Mouse (Mus musculus): ENCODE measurements around the gene Rab29.

- TF ChIP-seq HCFC1 (IDR thresholded peaks at IDR 0.05; ENCODE audit: borderline replicate concordance, insufficient read depth, low read length) (no peak), ZNF384 (IDR thresholded peaks at IDR 0.05; ENCODE audit: low read depth, low read length) (no peak), MAFK (IDR thresholded peaks at IDR 0.05; ENCODE audit: insufficient read depth, low read depth, low read length) (0 out of 2 replicates have a peak, but pooled peaks have one; percentile 23), CHD2 (IDR thresholded peaks at IDR 0.05; ENCODE audit: low read depth, low read length) (peak; percentile 56)
Measured at GRCm38 (mm10) chr1:131910001-131910648, 43.1 kb downstream of the Rab29 start, which contains the start of gene Nucks1.

Data from ES-E14 (cell line).